Mouse (Mus musculus) cortical plate, adult 2 months (tissue): ENCODE data around the gene Rmi1.

ENCODE experiments used
- CTCF ChIP-seq: fragments of 200-500 bp; IDR thresholded peaks from 2 replicates; pipeline ENCODE4 v1.5.1; 2011; ENCODE audit warnings: mild to moderate bottlenecking, control low read depth, low read length; ENCODE audit not compliant: insufficient read depth; ENCODE audit errors: extremely low read depth
- POLR2A ChIP-seq: fragments of 200-500 bp; IDR thresholded peaks from 2 replicates; pipeline ENCODE4 v1.6.1; 2011; ENCODE audit warnings: mild to moderate bottlenecking, low read length, control low read depth; ENCODE audit not compliant: insufficient read depth; ENCODE audit errors: extremely low read depth

DNA sequence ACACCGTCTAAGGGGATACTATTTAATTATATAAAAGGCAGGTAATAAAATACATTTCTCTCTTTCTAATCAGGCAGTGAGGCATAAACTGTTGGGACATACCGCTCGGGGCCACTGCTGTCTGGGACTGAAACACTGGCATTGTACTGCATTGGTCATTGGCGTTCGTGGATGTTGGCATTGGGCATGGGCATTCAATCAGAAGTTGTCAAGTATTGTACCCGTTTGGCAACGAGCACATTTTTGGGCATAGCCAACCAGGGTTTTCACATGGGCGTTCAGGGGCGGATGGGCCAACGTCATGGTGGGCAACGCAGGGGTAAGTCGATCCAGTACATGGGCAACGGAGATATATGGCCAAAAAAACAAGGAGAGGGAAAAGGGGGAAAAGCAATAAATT, 4.4 kb upstream of the Rmi1 start:
- TF ChIP-seq CTCF (no peak), POLR2A (no peak)
